Mouse (Mus musculus) small intestine, adult 2 months (tissue): Measurements from ENCODE around the gene Tns3. TPM values are rescaled to one million over a fixed set of nuclear protein-coding genes. Genes with fewer than 3 reads are reported as not detected.

Source experiments
- H3K27ac ChIP-seq: fragments of 200-500 bp; 2 replicates; pipeline ENCODE4 v1.5.1; 2012; ENCODE audit warnings: low read depth, low read length, control low read depth, inconsistent platforms; ENCODE audit not compliant: insufficient read depth
- H3K27me3 ChIP-seq: fragments of 200-500 bp; 2 replicates; pipeline ENCODE4 v1.6.1; 2012; ENCODE audit warnings: mild to moderate bottlenecking, moderate library complexity, low read length, inconsistent platforms; ENCODE audit not compliant: control insufficient read depth, insufficient read depth
- H3K36me3 ChIP-seq: fragments of 200-500 bp; 2 replicates; pipeline ENCODE4 v1.6.1; 2012; ENCODE audit warnings: mild to moderate bottlenecking, low read length, control low read depth, inconsistent platforms; ENCODE audit not compliant: control insufficient read depth, insufficient read depth
- H3K4me1 ChIP-seq: fragments of 200-500 bp; 2 replicates; pipeline ENCODE4 v1.6.1; 2012; ENCODE audit warnings: low read length, inconsistent platforms, mixed read lengths; ENCODE audit not compliant: control insufficient read depth, insufficient read depth, insufficient read length
- H3K4me3 ChIP-seq: fragments of 200-500 bp; 2 replicates; pipeline ENCODE4 v1.5.1; 2012; ENCODE audit warnings: low read depth, mild to moderate bottlenecking, control low read depth, inconsistent platforms, low read length, moderate library complexity
- CTCF ChIP-seq: fragments of 200-500 bp; IDR thresholded peaks from 2 replicates; pipeline ENCODE4 v1.5.1; 2012; ENCODE audit warnings: low read depth, mild to moderate bottlenecking, control low read depth, inconsistent platforms, low read length, moderate library complexity, mixed read lengths; ENCODE audit not compliant: insufficient replicate concordance, insufficient read length; ENCODE audit errors: extremely low read depth
- POLR2A ChIP-seq: fragments of 200-500 bp; IDR thresholded peaks from 2 replicates; pipeline ENCODE4 v1.6.1; 2012; ENCODE audit warnings: low read depth, mild to moderate bottlenecking, control low read depth, inconsistent platforms, low read length, moderate library complexity
- WGBS: fragments of 180-500 bp; shearing (Covaris S2); methylation state at CpG from one replicate; pipeline ENCODE4 v1.1.7; 2018; 5-methylcytosine and 5-hydroxymethylcytosine counted together
- polyA plus RNA-seq: library from polyadenylated mRNA; depleted of rRNA; stranded (reverse); fragments of >200 nt; gene quantifications from 2 replicates; pipeline ENCODE4 v1.2.3, GENCODE M21; 2012

The Tns3 gene
- polyA plus RNA-seq, 1 experiment = 24.9 TPM

- H3K4me3 ChIP-seq = no peak overlapping the region
- WGBS = 85% methylated on average over 4 of the region's 4 CpGs
- TF ChIP-seq CTCF (no peak), POLR2A (no peak)
- H3K27ac ChIP-seq = no peak overlapping the region
- no peaks in the 10 kb centered on the region for H3K4me1 ChIP-seq
- H3K27me3 ChIP-seq = no peaks in the 10 kb centered on the region
- H3K36me3 ChIP-seq = peaks cover 47% of the 10 kb centered on the region
Measured at GRCm38 (mm10) chr11:8530036-8530435, 134.3 kb downstream of the Tns3 start.

GRCm38 (mm10) chr11:8525463-8526145, 138.7 kb downstream of the Tns3 start:
- Histone ChIP-seq H3K27ac (no peak overlapping the region), H3K4me3 (no peak overlapping the region), H3K27me3 (no peaks in the 10 kb centered on the region), H3K4me1 (peaks cover 2% of the 10 kb centered on the region; the same call in 1 of the 2 replicates), H3K36me3 (peaks cover 27% of the 10 kb centered on the region)
- TF ChIP-seq CTCF (no peak), POLR2A (no peak)
- 57% methylated on average over 9 of the region's 9 CpGs for WGBS

DNA sequence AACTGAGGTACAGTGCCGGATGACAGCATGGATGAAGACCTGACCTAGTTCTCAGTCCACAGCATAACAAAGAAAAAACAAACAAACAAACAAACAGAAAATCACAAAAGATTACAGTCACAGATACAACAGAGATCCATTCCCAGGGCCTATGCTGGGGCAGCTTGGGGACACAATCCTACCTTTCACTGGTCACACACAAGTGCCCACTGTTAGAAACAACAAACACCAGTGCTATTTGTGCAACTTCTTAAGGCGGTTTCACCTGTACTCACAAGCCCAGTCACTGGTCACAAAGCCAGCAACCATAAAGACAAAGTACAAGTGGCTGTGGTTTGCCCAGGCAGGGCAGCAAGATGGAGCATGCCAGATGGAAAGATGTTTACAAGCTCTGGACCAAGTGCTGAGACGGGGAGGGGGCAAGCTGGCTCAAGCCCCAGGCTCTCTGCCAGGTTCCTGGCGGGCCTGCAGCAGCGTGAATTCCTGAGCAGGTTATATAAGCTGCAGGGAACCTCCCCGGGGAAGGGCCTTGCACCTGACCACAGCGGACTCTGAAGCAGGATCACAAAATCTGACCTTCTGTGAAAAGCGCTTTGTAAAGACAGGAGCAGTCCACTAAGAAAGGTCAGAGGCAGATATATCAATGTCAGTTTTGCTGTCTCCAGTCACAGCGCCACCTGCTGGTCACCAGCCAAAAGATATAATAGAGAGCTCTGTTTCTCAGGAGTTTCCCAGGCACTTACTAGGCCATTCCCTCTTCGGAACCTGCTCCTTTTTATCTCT, 140.8 kb downstream of the Tns3 start:
- whole genome bisulfite sequencing = 41% methylated on average over 10 of the region's 10 CpGs
- Histone ChIP-seq H3K4me1 (peaks cover 2% of the 10 kb centered on the region; the same call in 1 of the 2 replicates), H3K27ac (no peak overlapping the region), H3K36me3 (peaks cover 29% of the 10 kb centered on the region), H3K4me3 (no peak overlapping the region), H3K27me3 (no peaks in the 10 kb centered on the region)
- TF ChIP-seq CTCF (peak; percentile 55; the same call in 1 of the 2 replicates), POLR2A (no peak)

GRCm38 (mm10) chr11:8513359-8514253, 150.7 kb downstream of the Tns3 start:
- TF ChIP-seq POLR2A (no peak), CTCF (no peak)
- Histone ChIP-seq H3K27ac (no peak overlapping the region), H3K4me1 (peaks cover 26% of the 10 kb centered on the region), H3K27me3 (no peaks in the 10 kb centered on the region), H3K36me3 (peaks cover 23% of the 10 kb centered on the region), H3K4me3 (no peak overlapping the region)
- 57% methylated on average over 7 of the region's 7 CpGs for WGBS

- Histone ChIP-seq H3K27me3 (no peaks in the 10 kb centered on the region), H3K36me3 (peaks cover 8% of the 10 kb centered on the region), H3K27ac (peak overlapping the region; percentile 58), H3K4me1 (peaks cover 26% of the 10 kb centered on the region), H3K4me3 (no peak overlapping the region)
- 29% methylated on average over 2 of the region's 2 CpGs for WGBS
- no peak for TF ChIP-seq POLR2A
- no peak for TF ChIP-seq CTCF
Measured at GRCm38 (mm10) chr11:8510294-8510693, 154.0 kb downstream of the Tns3 start.

DNA sequence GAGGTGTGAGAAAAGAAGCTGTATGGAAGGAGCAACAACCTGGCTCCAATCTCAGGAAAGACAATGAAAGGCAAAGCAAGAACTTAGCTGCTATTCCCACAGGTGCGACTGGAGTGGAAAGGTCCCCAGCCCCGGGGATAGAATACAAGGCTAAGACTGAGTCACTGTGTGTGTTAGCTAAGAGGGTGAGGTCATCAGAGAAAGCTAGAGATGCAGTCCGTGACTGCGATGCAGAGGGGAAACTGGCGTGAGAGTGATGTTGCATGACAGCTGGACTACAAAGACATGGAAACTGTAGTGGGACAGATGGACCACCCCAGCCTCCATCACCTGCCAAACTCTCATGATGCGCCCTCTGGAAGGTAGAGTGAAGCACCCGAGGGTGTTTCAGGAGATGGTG, 154.7 kb downstream of the Tns3 start:
- Histone ChIP-seq H3K4me1 (peaks cover 29% of the 10 kb centered on the region), H3K27me3 (no peaks in the 10 kb centered on the region), H3K4me3 (no peak overlapping the region), H3K27ac (peak overlapping the region; percentile 58), H3K36me3 (peaks cover 10% of the 10 kb centered on the region)
- TF ChIP-seq CTCF (no peak), POLR2A (no peak)
- 55% methylated on average over 7 of the region's 7 CpGs for WGBS
